Mouse (Mus musculus): Measurements from ENCODE around the gene Tppp3.

- TF ChIP-seq POLR2A (IDR thresholded peaks at IDR 0.05; ENCODE audit: low read depth, low read length) = no peak
- no peak for TF ChIP-seq CTCF (conservative IDR thresholded peaks at IDR 0.05; ENCODE audit: insufficient read depth, insufficient read length, low read depth, low read length)
Observed at GRCm38 (mm10) chr8:105481013-105481412, 9.7 kb upstream of the Tppp3 start.

Measured in kidney, adult 2 months (tissue).